Mouse (Mus musculus) regulatory T cell (primary cell): ENCODE measurements around the gene Spdl1.

Experiments used
- in situ Hi-C: fragments of 300-600 bp; cut with MboI, MseI; formaldehyde crosslinking; loops from one replicate; pipeline ENCODE4 v1.15.1; 2025; ENCODE audit warnings: high pct_unique_total_duplicates

Gene Spdl1

GRCm38 (mm10) chr11:34814319-34814718 lies 19.1 kb downstream of the Spdl1 start:
- in situ Hi-C loops = no loop called here

- in situ Hi-C loops = loop anchor here (5.0 kb wide), 1 partner anchor 508 kb away; no protein-coding TSS in a partner anchor
Measured at GRCm38 (mm10) chr11:34805026-34805425, 28.4 kb downstream of the Spdl1 start.

- in situ Hi-C loops = loop anchor here (5.0 kb wide), 1 partner anchor 271 kb away; no protein-coding TSS in a partner anchor
Measured at GRCm38 (mm10) chr11:34798066-34798465, 35.4 kb downstream of the Spdl1 start.

GRCm38 (mm10) chr11:34796097-34796496 lies 37.3 kb downstream of the Spdl1 start:
- in situ Hi-C loops = loop anchor here (5.0 kb wide), 1 partner anchor 269 kb away; no protein-coding TSS in a partner anchor

GRCm38 (mm10) chr11:34791872-34792271 lies 41.6 kb downstream of the Spdl1 start:
- in situ Hi-C loops = loop anchor here (5.0 kb wide), 1 partner anchor 50 kb away; no protein-coding TSS in a partner anchor

GRCm38 (mm10) chr11:34784864-34785263 lies 48.6 kb downstream of the Spdl1 start:
- in situ Hi-C loops = loop anchor here (5.0 kb wide), 1 partner anchor 78 kb away; no protein-coding TSS in a partner anchor

- in situ Hi-C loops = no loop called here
Measured at GRCm38 (mm10) chr11:34783587-34784043, 49.8 kb downstream of the Spdl1 start, which contains the start of gene Dock2. Dock2 (minus strand) TSS chr11:34783892.

GRCm38 (mm10) chr11:34782516-34783430 lies 50.7 kb downstream of the Spdl1 start:
- in situ Hi-C loops = no loop called here

- in situ Hi-C loops = no loop called here
Measured at GRCm38 (mm10) chr11:34780786-34781185, 52.7 kb downstream of the Spdl1 start.

- in situ Hi-C loops = loop anchor here (10.0 kb wide), 1 partner anchor 745 kb away; no protein-coding TSS in a partner anchor
Measured at GRCm38 (mm10) chr11:34779966-34780365, 53.5 kb downstream of the Spdl1 start.

- in situ Hi-C loops = loop anchor here (10.0 kb wide), 1 partner anchor 744 kb away; no protein-coding TSS in a partner anchor
Measured at GRCm38 (mm10) chr11:34778351-34778750, 55.1 kb downstream of the Spdl1 start.

GRCm38 (mm10) chr11:34777529-34777928 lies 55.9 kb downstream of the Spdl1 start:
- in situ Hi-C loops = loop anchor here (10.0 kb wide), 1 partner anchor 743 kb away; no protein-coding TSS in a partner anchor

- in situ Hi-C loops = loop anchor here (10.0 kb wide), 1 partner anchor 741 kb away; no protein-coding TSS in a partner anchor
Measured at GRCm38 (mm10) chr11:34776054-34776453, 57.4 kb downstream of the Spdl1 start.

GRCm38 (mm10) chr11:34774636-34775035 lies 58.8 kb downstream of the Spdl1 start:
- in situ Hi-C loops = loop anchor here (10.0 kb wide), 1 partner anchor 740 kb away; no protein-coding TSS in a partner anchor

GRCm38 (mm10) chr11:34773304-34773895 lies 60.0 kb downstream of the Spdl1 start:
- in situ Hi-C loops = loop anchor here (10.0 kb wide), 1 partner anchor 739 kb away; no protein-coding TSS in a partner anchor

GRCm38 (mm10) chr11:34771221-34771986 lies 62.0 kb downstream of the Spdl1 start:
- in situ Hi-C loops = loop anchor here (10.0 kb wide), 1 partner anchor 737 kb away; no protein-coding TSS in a partner anchor

GRCm38 (mm10) chr11:34770666-34771065 lies 62.8 kb downstream of the Spdl1 start:
- in situ Hi-C loops = loop anchor here (10.0 kb wide), 1 partner anchor 736 kb away; no protein-coding TSS in a partner anchor

GRCm38 (mm10) chr11:34769946-34770345 lies 63.5 kb downstream of the Spdl1 start:
- in situ Hi-C loops = loop anchor here (5.0 to 10.0 kb wide), 2 partner anchors 88 to 735 kb away; no protein-coding TSS in a partner anchor

- in situ Hi-C loops = loop anchor here (5.0 kb wide), 1 partner anchor 87 kb away; no protein-coding TSS in a partner anchor
Measured at GRCm38 (mm10) chr11:34769396-34769795, 64.0 kb downstream of the Spdl1 start.

- in situ Hi-C loops = no loop called here
Measured at GRCm38 (mm10) chr11:34763739-34764361, 69.6 kb downstream of the Spdl1 start.
